Mouse (Mus musculus) C2C12 (cell line): Measurements from ENCODE around the gene Itprip.

Experiments used
- CTCF ChIP-seq: IDR thresholded peaks from one replicate; pipeline ENCODE4 v1.5.1; 2011; ENCODE audit not compliant: control insufficient read depth, insufficient read depth, insufficient read length
- MAX ChIP-seq: IDR thresholded peaks from one replicate; pipeline ENCODE4 v1.6.1; 2011; ENCODE audit warnings: mild to moderate bottlenecking, control low read depth
- USF1 ChIP-seq: IDR thresholded peaks from one replicate; pipeline ENCODE4 v1.6.1; 2011; ENCODE audit warnings: low read depth, mild to moderate bottlenecking, control low read depth, moderate library complexity

DNA sequence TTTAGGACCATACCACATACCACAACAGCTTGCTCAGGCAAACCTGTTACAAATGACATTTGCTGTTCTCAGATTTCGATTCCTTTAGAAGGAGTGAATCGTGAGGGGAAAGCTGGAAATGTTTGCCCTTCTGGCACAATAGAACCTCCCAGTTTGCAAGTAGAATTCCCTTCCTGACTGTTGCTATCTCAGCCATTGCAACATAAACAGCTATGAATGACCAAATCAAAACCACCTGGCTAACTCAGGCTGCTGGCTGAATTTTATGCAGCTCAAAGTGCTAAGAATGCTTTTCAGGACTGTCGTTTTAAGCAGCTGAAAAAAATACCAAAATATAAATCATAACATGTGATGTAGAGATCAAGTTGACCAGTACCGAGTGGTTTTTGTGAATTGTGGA lies 50.1 kb downstream of the Itprip start:
- TF ChIP-seq CTCF (no peak), MAX (no peak), USF1 (no peak)
